Mouse (Mus musculus): ENCODE measurements at regions not wholly inside any gene's neighbourhood (a gene's known extent, or its start where the extent isn't known, plus 50 kb on each side); places are given as distances from the start of the nearest gene placed in this dataset.
A peak's percentile ranks its signal among the peaks of the same experiment; 100 is the strongest.
"Not testable (repeated sequence)": the region's sequence is repeated elsewhere in the genome, so short reads cannot be mapped to it uniquely, and the experiment has no call there.

GRCm38 (mm10) chr19:17932665-17933064, 95.2 kb upstream of the Pcsk5 start:
- ATAC-seq (peak; percentile 73; the same call in 1 of the 2 replicates), DNase-seq (peak; percentile 32)
- TF ChIP-seq CTCF (IDR thresholded peaks at IDR 0.05; ENCODE audit: low read depth), result no peak
- no peaks in the 10 kb centered on the region for H3K27me3 ChIP-seq (ENCODE audit: insufficient read depth, low read length)
- H3K9ac ChIP-seq, result no peak overlapping the region
- no peak overlapping the region for H3K27ac ChIP-seq (ENCODE audit: low read depth, low read length)
- H3K4me3 ChIP-seq (ENCODE audit: low read depth, low read length), result no peak overlapping the region
- no peak overlapping the region for H3K4me2 ChIP-seq (ENCODE audit: low read depth)
- no peaks in the 10 kb centered on the region for H3K36me3 ChIP-seq (ENCODE audit: insufficient read depth)
- H3K9me3 ChIP-seq (ENCODE audit: low read length), result no peaks in the 10 kb centered on the region
- no peaks in the 10 kb centered on the region for H3K4me1 ChIP-seq (ENCODE audit: insufficient read depth)
- WGBS, result 50% methylated on average over 4 of the region's 4 CpGs

GRCm38 (mm10) chr19:17927121-17927520, 89.7 kb upstream of the Pcsk5 start:
- not testable (repeated sequence) for H3K4me2 ChIP-seq (ENCODE audit: low read depth); H3K36me3 ChIP-seq (ENCODE audit: insufficient read depth); H3K4me3 ChIP-seq (ENCODE audit: low read depth, low read length); DNase-seq; H3K9ac ChIP-seq; ATAC-seq; H3K9me3 ChIP-seq (ENCODE audit: low read length); H3K27me3 ChIP-seq (ENCODE audit: insufficient read depth, low read length); H3K4me1 ChIP-seq (ENCODE audit: insufficient read depth); H3K27ac ChIP-seq (ENCODE audit: low read depth, low read length)
- WGBS, result 65% methylated on average over 8 of the region's 8 CpGs

- no peak overlapping the region for H3K9ac ChIP-seq
- no peak overlapping the region for H3K4me3 ChIP-seq (ENCODE audit: low read depth, low read length)
- H3K4me2 ChIP-seq (ENCODE audit: low read depth), result no peak overlapping the region
- DNase-seq, result no peak
- no peaks in the 10 kb centered on the region for H3K36me3 ChIP-seq (ENCODE audit: insufficient read depth)
- no peaks in the 10 kb centered on the region for H3K27me3 ChIP-seq (ENCODE audit: insufficient read depth, low read length)
- ATAC-seq, result no peak
- no peaks in the 10 kb centered on the region for H3K4me1 ChIP-seq (ENCODE audit: insufficient read depth)
- H3K9me3 ChIP-seq (ENCODE audit: low read length), result no peaks in the 10 kb centered on the region
- 83% methylated on average over 1 of the region's 1 CpGs for WGBS
- H3K27ac ChIP-seq (ENCODE audit: low read depth, low read length), result no peak overlapping the region
- no peak for TF ChIP-seq CTCF (IDR thresholded peaks at IDR 0.05; ENCODE audit: low read depth)
These were observed 70.1 kb upstream of the Pcsk5 start for GRCm38 (mm10) chr19:17907579-17907978.

- no peak overlapping the region for H3K27ac ChIP-seq (ENCODE audit: low read depth, low read length)
- no peaks in the 10 kb centered on the region for H3K27me3 ChIP-seq (ENCODE audit: insufficient read depth, low read length)
- 87% methylated on average over 3 of the region's 3 CpGs for WGBS
- DNase-seq (no peak), ATAC-seq (no peak)
- H3K9ac ChIP-seq, result no peak overlapping the region
- no peaks in the 10 kb centered on the region for H3K4me1 ChIP-seq (ENCODE audit: insufficient read depth)
- no peak for TF ChIP-seq CTCF (IDR thresholded peaks at IDR 0.05; ENCODE audit: low read depth)
- H3K4me2 ChIP-seq (ENCODE audit: low read depth), result no peak overlapping the region
- no peak overlapping the region for H3K4me3 ChIP-seq (ENCODE audit: low read depth, low read length)
- no peaks in the 10 kb centered on the region for H3K36me3 ChIP-seq (ENCODE audit: insufficient read depth)
- no peaks in the 10 kb centered on the region for H3K9me3 ChIP-seq (ENCODE audit: low read length)
These were observed 66.7 kb upstream of the Pcsk5 start for GRCm38 (mm10) chr19:17904120-17904519.

GRCm38 (mm10) chr19:17892615-17893014, 55.2 kb upstream of the Pcsk5 start:
- Histone ChIP-seq H3K4me1 (ENCODE audit: insufficient read depth) (no peaks in the 10 kb centered on the region), H3K9ac (no peak overlapping the region), H3K9me3 (ENCODE audit: low read length) (no peaks in the 10 kb centered on the region), H3K27me3 (ENCODE audit: insufficient read depth, low read length) (no peaks in the 10 kb centered on the region), H3K4me2 (ENCODE audit: low read depth) (no peak overlapping the region), H3K4me3 (ENCODE audit: low read depth, low read length) (no peak overlapping the region), H3K27ac (ENCODE audit: low read depth, low read length) (no peak overlapping the region), H3K36me3 (ENCODE audit: insufficient read depth) (no peaks in the 10 kb centered on the region)
- DNase-seq, result no peak
- TF ChIP-seq CTCF (IDR thresholded peaks at IDR 0.05; ENCODE audit: low read depth), result no peak
- ATAC-seq, result no peak

Small RNAs in the stretch of these regions (microRNA-seq; reads per million reads assigned to microRNA genes)
- gene Gm23061, result 0 reads per million in 2 experiments
